Mouse (Mus musculus) limb, embryonic 11.5 days (tissue): ENCODE data around the gene BC053393. TPM values are rescaled to one million over a fixed set of nuclear protein-coding genes. Genes with fewer than 3 reads are reported as not detected.
A peak's percentile ranks its signal among the peaks of the same experiment; 100 is the strongest.

Experiments used
- ATAC-seq: fragments of 200-750 bp; cut with Nextera tagmentation; 2 replicates; pipeline ENCODE4 v1.8.0; 2017; ENCODE audit warnings: low read depth; ENCODE audit not compliant: insufficient number of reproducible peaks, low FRiP score, low TSS enrichment
- DNase-seq: peaks from one replicate; pipeline ENCODE4 v3.0.0-alpha.2; 2015; ENCODE audit warnings: low spot score
- H3K27ac ChIP-seq: fragments of 300-500 bp; sonication (generic); replicated peaks from 2 replicates; pipeline ENCODE4 v1.5.1; 2014; ENCODE audit warnings: low read depth, mild to moderate bottlenecking, low read length
- H3K27me3 ChIP-seq: fragments of 300-500 bp; sonication (generic); 2 replicates; pipeline ENCODE4 v1.6.1; 2014; ENCODE audit warnings: mild to moderate bottlenecking, low read length, mixed read lengths; ENCODE audit not compliant: control insufficient read depth, insufficient read depth
- H3K36me3 ChIP-seq: fragments of 300-500 bp; sonication (generic); 2 replicates; pipeline ENCODE4 v1.6.1; 2014; ENCODE audit warnings: mild to moderate bottlenecking, low read length, moderate library complexity, mixed read lengths; ENCODE audit not compliant: control insufficient read depth, insufficient read depth
- H3K4me1 ChIP-seq: fragments of 300-500 bp; sonication (generic); 2 replicates; pipeline ENCODE4 v1.6.1; 2014; ENCODE audit warnings: low read length, mixed read lengths; ENCODE audit not compliant: control insufficient read depth, insufficient read depth
- H3K4me2 ChIP-seq: fragments of 300-500 bp; sonication (generic); 2 replicates; pipeline ENCODE4 v1.6.1; 2014; ENCODE audit warnings: low read depth, mild to moderate bottlenecking, moderate library complexity; ENCODE audit not compliant: severe bottlenecking
- H3K4me3 ChIP-seq: fragments of 300-500 bp; sonication (generic); 2 replicates; pipeline ENCODE4 v1.5.1; 2014; ENCODE audit warnings: low read depth, low read length
- H3K9ac ChIP-seq: fragments of 300-500 bp; sonication (generic); 2 replicates; pipeline ENCODE4 v1.6.1; 2014; ENCODE audit warnings: mild to moderate bottlenecking, low read length
- H3K9me3 ChIP-seq: fragments of 300-500 bp; sonication (generic); 2 replicates; pipeline ENCODE4 v1.6.1; 2016; ENCODE audit warnings: low read length; ENCODE audit not compliant: control insufficient read depth
- WGBS: fragments of 180-500 bp; shearing (Covaris S2); extraction: QIAGEN DNeasy Blood & Tissue Kit; methylation state at CpG from one replicate; pipeline ENCODE4 v1.1.7; 2014; 5-methylcytosine and 5-hydroxymethylcytosine counted together
- polyA plus RNA-seq: library from polyadenylated mRNA; unstranded; fragments of >200 nt; fragmentation: Nextera tagmentation; extraction: Ambion mirVana; gene quantifications from 2 replicates; pipeline ENCODE4 v1.2.1, GENCODE M21; 2014

BC053393 gene
- polyA plus RNA-seq, result not detected in 2 replicates

DNA sequence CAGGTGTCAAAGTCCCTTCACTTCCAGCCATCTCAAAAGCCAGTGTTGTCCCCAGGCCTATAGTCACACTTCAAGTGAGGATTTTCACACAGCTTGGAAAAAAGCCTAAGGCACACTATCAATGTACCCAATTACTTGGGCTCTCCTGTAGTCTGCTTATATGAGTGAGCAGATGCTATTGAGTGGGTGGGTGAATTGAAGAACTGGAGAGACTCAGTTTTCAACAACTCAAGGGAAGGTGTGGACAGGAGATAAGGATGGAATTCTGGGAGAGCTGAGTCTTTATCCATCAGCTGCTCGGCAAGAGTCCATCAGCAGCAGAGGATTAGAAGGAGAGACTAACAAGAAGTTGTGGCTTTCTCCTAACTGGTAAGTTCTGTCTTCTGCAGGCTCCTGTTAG lies at the start of gene BC053393:
Gene BC053393 (plus strand): TSS at position 210 of the 400 bp plus-strand sequence.
- Histone ChIP-seq H3K9me3 (no peaks in the 10 kb centered on the region), H3K9ac (no peak within 1 kb of the TSS), H3K36me3 (no peaks in the 10 kb centered on the region), H3K4me1 (no peaks in the 10 kb centered on the region), H3K27ac (no peak within 1 kb of the TSS), H3K27me3 (no peaks in the 10 kb centered on the region), H3K4me2 (no peak within 1 kb of the TSS), H3K4me3 (no peak within 1 kb of the TSS)
- WGBS, result 70% methylated on average over 1 of the region's 1 CpGs
- DNase-seq, result no peak
- ATAC-seq, result no peak

DNA sequence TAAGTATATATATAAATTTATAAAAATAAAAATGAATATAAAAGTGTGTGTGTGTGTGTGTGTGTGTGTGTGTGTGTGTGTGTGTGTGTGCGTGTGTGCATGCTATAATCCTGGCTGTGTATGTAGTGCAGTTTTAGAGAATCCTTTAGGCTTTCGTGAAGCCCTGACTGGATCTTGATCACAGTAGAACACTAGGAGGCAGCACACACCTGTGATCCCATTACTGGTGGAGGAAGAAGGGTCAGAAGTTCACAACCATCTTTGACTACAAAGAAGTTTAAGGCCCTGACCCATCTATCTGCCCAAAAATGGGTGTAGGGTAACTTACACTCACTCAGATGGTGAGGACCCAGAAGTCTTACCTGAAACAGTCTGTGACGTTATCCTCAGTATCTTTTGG lies 48.6 kb upstream of the BC053393 start:
- DNase-seq, result no peak
- 80% methylated on average over 3 of the region's 3 CpGs for WGBS
- Histone ChIP-seq H3K4me3 (no peak overlapping the region), H3K9me3 (no peaks in the 10 kb centered on the region), H3K4me1 (no peaks in the 10 kb centered on the region), H3K9ac (no peak overlapping the region), H3K36me3 (no peaks in the 10 kb centered on the region), H3K27me3 (no peaks in the 10 kb centered on the region), H3K27ac (no peak overlapping the region), H3K4me2 (no peak overlapping the region)
- no peak for ATAC-seq

DNA sequence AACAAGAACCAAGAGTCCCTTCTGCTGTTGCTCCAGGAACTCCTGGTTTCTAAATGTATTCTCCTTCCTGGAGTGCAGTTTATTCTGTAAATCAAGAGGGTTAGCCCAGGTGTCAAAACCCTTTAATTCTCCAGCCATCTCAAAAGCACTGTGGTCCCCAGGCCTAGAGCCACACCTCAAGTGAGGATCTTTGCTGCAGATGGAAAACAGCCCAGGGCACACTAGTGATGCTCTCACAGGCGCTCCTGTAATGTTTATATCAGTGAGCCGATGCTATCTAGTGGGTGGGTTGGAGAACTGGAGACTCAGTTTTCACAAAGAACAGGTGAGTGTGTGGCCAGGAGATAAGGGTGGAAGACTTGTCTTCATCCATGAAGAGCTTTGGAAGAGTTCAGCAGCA lies 47.4 kb upstream of the BC053393 start, which contains the start of gene Gm12169:
Gene Gm12169 (plus strand): TSS at position 301 of the 400 bp plus-strand sequence.
- Histone ChIP-seq H3K4me2 (no peak within 1 kb of the TSS), H3K4me3 (no peak within 1 kb of the TSS), H3K9me3 (no peaks in the 10 kb centered on the region), H3K9ac (no peak within 1 kb of the TSS), H3K27me3 (no peaks in the 10 kb centered on the region), H3K36me3 (no peaks in the 10 kb centered on the region), H3K4me1 (no peaks in the 10 kb centered on the region), H3K27ac (no peak within 1 kb of the TSS)
- ATAC-seq, result no peak
- no peak for DNase-seq
- WGBS, result 82% methylated on average over 2 of the region's 2 CpGs

DNA sequence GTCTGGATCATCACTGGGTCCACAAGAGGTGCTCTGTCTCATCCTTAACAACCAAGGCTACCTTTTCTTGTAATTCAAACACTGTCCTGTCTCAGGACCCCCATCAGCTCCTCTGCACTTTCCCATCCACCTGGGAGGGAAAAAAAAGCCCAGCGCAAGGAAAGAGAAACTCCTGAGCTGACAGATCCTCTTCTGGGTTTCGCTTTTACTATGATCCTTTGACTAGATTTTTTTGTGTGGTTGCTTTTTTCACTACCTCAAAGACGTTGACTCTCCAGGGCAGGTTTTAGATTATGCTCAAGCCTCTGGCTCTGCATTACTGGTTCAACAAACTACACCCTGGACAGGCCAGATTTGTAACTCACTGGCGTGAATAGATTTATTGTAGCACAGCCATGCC lies 41.2 kb upstream of the BC053393 start:
- ATAC-seq (no peak), DNase-seq (no peak)
- H3K27ac ChIP-seq, result no peak overlapping the region
- no peak overlapping the region for H3K4me2 ChIP-seq
- H3K36me3 ChIP-seq, result no peaks in the 10 kb centered on the region
- WGBS, result 77% methylated on average over 4 of the region's 4 CpGs
- H3K27me3 ChIP-seq, result no peaks in the 10 kb centered on the region
- H3K9me3 ChIP-seq, result no peaks in the 10 kb centered on the region
- H3K4me3 ChIP-seq, result no peak overlapping the region
- no peaks in the 10 kb centered on the region for H3K4me1 ChIP-seq
- no peak overlapping the region for H3K9ac ChIP-seq

DNA sequence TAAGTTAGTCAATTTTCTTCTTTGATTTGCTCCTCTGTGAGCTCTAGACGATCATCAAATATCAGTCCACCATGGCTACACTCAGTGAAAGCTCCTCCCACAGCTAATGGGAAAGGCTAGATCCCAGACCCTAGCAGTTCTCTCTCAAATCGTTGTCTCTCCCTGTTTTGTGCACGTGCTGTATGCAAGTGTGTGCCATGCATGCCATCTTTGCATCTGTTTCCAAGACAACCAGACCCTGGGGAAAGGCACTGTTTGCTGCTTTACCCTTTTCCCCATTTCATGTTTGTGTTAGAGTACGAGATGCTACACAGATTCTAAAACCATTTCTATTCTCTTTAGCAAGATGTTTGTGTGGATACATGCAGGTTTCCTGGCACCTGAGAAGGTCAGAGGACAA lies 34.4 kb upstream of the BC053393 start:
- no peaks in the 10 kb centered on the region for H3K27me3 ChIP-seq
- no peak overlapping the region for H3K4me3 ChIP-seq
- H3K9me3 ChIP-seq, result no peaks in the 10 kb centered on the region
- no peaks in the 10 kb centered on the region for H3K36me3 ChIP-seq
- DNase-seq (no peak), ATAC-seq (no peak)
- no peak overlapping the region for H3K27ac ChIP-seq
- no peak overlapping the region for H3K9ac ChIP-seq
- H3K4me1 ChIP-seq, result no peaks in the 10 kb centered on the region
- WGBS, result 80% methylated on average over 4 of the region's 4 CpGs
- no peak overlapping the region for H3K4me2 ChIP-seq

DNA sequence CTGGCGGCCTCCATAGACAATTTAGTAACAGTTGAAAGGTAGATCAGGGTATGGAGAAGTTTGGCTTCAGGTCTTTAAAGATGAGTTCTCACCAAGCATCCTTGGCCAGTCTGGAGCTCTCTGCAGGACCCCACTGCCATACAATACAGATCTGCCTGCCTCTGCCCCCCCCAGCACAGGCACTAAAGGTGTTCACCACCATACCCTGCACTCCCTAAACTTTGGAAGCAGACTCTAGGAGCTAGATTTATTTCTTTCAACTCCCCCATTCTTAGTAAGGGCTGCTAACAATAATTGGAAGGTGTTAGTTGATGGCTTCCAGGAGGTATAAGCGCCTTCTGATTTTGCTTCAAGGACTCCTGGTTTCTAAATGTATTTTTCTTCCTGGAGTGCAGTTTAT lies 27.8 kb upstream of the BC053393 start:
- H3K9me3 ChIP-seq, result no peaks in the 10 kb centered on the region
- peak; percentile 24 for DNase-seq
- WGBS, result 69% methylated on average over 2 of the region's 2 CpGs
- no peak overlapping the region for H3K4me2 ChIP-seq
- H3K9ac ChIP-seq, result no peak overlapping the region
- H3K27ac ChIP-seq, result no peak overlapping the region
- no peak overlapping the region for H3K4me3 ChIP-seq
- 0 out of 2 replicates have a peak, but pooled peaks have one; percentile 54 for ATAC-seq
- H3K4me1 ChIP-seq, result no peaks in the 10 kb centered on the region
- H3K27me3 ChIP-seq, result no peaks in the 10 kb centered on the region
- no peaks in the 10 kb centered on the region for H3K36me3 ChIP-seq

DNA sequence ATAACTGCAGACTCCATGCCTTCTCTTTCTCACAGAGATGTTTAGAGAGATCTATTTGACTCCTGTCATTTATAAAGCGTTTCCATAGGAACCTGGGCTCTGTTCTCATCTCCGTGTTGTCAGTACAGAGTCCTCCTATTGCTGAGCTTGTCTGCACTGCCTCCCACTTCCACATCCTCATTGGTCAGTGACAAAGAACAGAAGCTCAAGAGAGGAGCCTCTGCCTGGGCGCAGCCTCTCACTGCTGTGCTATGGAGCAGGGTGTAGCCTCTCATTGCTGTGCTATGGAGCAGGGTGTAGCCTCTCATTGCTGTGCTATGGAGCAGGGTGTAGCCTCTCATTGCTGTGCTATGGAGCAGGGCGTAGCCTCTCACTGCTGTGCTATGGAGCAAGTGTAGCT lies 21.6 kb upstream of the BC053393 start:
- no peak overlapping the region for H3K9ac ChIP-seq
- H3K27ac ChIP-seq, result no peak overlapping the region
- no peaks in the 10 kb centered on the region for H3K27me3 ChIP-seq
- no peak for ATAC-seq
- H3K4me3 ChIP-seq, result no peak overlapping the region
- H3K36me3 ChIP-seq, result no peaks in the 10 kb centered on the region
- no peak for DNase-seq
- 83% methylated on average over 4 of the region's 4 CpGs for WGBS
- H3K4me1 ChIP-seq, result no peaks in the 10 kb centered on the region
- H3K9me3 ChIP-seq, result no peaks in the 10 kb centered on the region
- H3K4me2 ChIP-seq, result no peak overlapping the region

DNA sequence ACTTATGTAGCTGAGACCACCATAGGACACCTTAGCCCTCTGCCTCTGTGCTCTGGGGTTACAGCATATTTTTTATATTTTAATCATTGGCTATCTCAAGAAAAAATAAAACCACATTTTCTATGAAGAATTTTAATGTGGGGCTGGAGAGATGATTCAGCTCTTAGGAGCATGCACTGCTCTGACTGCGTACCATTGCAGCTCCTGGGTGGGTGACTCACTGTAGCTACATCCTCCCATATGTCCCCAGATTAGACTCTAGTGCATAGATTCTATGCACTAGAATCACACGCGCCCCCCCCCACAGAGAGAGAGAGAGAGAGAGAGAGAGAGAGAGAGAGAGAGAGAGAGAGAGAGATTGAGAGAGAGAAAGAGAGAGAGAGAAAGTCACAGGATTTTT lies 18.6 kb upstream of the BC053393 start:
- no peak for DNase-seq
- no peaks in the 10 kb centered on the region for H3K27me3 ChIP-seq
- H3K9me3 ChIP-seq, result no peaks in the 10 kb centered on the region
- no peak overlapping the region for H3K27ac ChIP-seq
- ATAC-seq, result no peak
- no peak overlapping the region for H3K4me2 ChIP-seq
- no peaks in the 10 kb centered on the region for H3K36me3 ChIP-seq
- no peak overlapping the region for H3K9ac ChIP-seq
- WGBS, result 95% methylated on average over 3 of the region's 3 CpGs
- no peak overlapping the region for H3K4me3 ChIP-seq
- no peaks in the 10 kb centered on the region for H3K4me1 ChIP-seq

DNA sequence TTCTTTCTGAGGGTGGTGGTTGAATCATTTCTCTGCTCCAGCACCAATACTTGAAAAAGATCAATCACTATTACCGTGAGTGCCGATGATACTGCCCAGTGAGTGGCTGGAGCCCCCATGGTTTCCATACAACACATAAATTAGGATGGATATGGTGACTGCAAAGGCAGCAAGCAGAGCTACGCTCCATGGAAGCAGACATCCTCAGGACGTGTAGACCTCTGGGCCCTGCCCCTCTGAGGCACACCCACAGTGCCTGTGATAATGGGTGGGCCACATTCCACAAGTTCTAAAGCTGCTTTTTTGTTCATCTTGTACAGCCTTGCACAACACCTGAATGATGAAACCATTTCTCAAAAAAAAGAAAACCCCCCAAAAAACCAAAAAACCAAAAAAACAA lies 10.2 kb upstream of the BC053393 start:
- Histone ChIP-seq H3K36me3 (no peaks in the 10 kb centered on the region), H3K27ac (no peak overlapping the region), H3K4me3 (no peak overlapping the region), H3K9me3 (no peaks in the 10 kb centered on the region), H3K4me2 (no peak overlapping the region), H3K9ac (no peak overlapping the region), H3K27me3 (no peaks in the 10 kb centered on the region), H3K4me1 (no peaks in the 10 kb centered on the region)
- 79% methylated on average over 4 of the region's 4 CpGs for WGBS
- ATAC-seq (no peak), DNase-seq (no peak)
